Mouse (Mus musculus) kidney, embryonic 14.5 days (tissue): ENCODE data around the gene C1qtnf3. TPM values are rescaled to one million over a fixed set of nuclear protein-coding genes. Genes with fewer than 3 reads are reported as not detected.

ENCODE experiments used
- ATAC-seq: fragments of 200-750 bp; cut with Nextera tagmentation; 2 replicates; pipeline ENCODE4 v1.8.0; 2017; ENCODE audit warnings: moderate number of reproducible peaks, mild to moderate bottlenecking, moderate TSS enrichment, moderate library complexity; ENCODE audit not compliant: low FRiP score, low TSS enrichment
- H3K27ac ChIP-seq: fragments of 300-500 bp; sonication (generic); 2 replicates; pipeline ENCODE4 v1.5.1; 2014; ENCODE audit warnings: low read depth, mild to moderate bottlenecking, low read length, moderate library complexity, mixed read lengths
- H3K27me3 ChIP-seq: fragments of 300-500 bp; sonication (generic); 2 replicates; pipeline ENCODE4 v1.6.1; 2014; ENCODE audit warnings: mild to moderate bottlenecking, low read length; ENCODE audit not compliant: control insufficient read depth, insufficient read depth
- H3K36me3 ChIP-seq: fragments of 300-500 bp; sonication (generic); 2 replicates; pipeline ENCODE4 v1.6.1; 2014; ENCODE audit warnings: low read length, mixed read lengths; ENCODE audit not compliant: control insufficient read depth, insufficient read depth
- H3K4me1 ChIP-seq: fragments of 300-500 bp; sonication (generic); 2 replicates; pipeline ENCODE4 v1.6.1; 2014; ENCODE audit warnings: low read length, mixed read lengths; ENCODE audit not compliant: control insufficient read depth, insufficient read depth
- H3K4me2 ChIP-seq: fragments of 300-500 bp; sonication (generic); replicated peaks from 2 replicates; pipeline ENCODE4 v1.6.1; 2014; ENCODE audit warnings: low read depth, mild to moderate bottlenecking, low read length
- H3K4me3 ChIP-seq: fragments of 300-500 bp; sonication (generic); 2 replicates; pipeline ENCODE4 v1.5.1; 2014; ENCODE audit warnings: mild to moderate bottlenecking, low read length
- H3K9ac ChIP-seq: fragments of 300-500 bp; sonication (generic); 2 replicates; pipeline ENCODE4 v1.6.1; 2014; ENCODE audit warnings: low read depth, mild to moderate bottlenecking, low read length, moderate library complexity
- H3K9me3 ChIP-seq: fragments of 300-500 bp; sonication (generic); 2 replicates; pipeline ENCODE4 v1.6.1; 2016; ENCODE audit warnings: low read length; ENCODE audit not compliant: control insufficient read depth
- WGBS: fragments of 180-500 bp; shearing (Covaris S2); extraction: QIAGEN DNeasy Blood & Tissue Kit; methylation state at CpG from one replicate; pipeline ENCODE4 v1.1.7; 2014; 5-methylcytosine and 5-hydroxymethylcytosine counted together
- polyA plus RNA-seq: library from polyadenylated mRNA; unstranded; fragments of >200 nt; fragmentation: Nextera tagmentation; extraction: Ambion mirVana; gene quantifications from 2 replicates; pipeline ENCODE4 v1.2.1, GENCODE M21; 2014

The C1qtnf3 gene
- 6.0 and 8.1 TPM in 2 replicates for polyA plus RNA-seq

DNA sequence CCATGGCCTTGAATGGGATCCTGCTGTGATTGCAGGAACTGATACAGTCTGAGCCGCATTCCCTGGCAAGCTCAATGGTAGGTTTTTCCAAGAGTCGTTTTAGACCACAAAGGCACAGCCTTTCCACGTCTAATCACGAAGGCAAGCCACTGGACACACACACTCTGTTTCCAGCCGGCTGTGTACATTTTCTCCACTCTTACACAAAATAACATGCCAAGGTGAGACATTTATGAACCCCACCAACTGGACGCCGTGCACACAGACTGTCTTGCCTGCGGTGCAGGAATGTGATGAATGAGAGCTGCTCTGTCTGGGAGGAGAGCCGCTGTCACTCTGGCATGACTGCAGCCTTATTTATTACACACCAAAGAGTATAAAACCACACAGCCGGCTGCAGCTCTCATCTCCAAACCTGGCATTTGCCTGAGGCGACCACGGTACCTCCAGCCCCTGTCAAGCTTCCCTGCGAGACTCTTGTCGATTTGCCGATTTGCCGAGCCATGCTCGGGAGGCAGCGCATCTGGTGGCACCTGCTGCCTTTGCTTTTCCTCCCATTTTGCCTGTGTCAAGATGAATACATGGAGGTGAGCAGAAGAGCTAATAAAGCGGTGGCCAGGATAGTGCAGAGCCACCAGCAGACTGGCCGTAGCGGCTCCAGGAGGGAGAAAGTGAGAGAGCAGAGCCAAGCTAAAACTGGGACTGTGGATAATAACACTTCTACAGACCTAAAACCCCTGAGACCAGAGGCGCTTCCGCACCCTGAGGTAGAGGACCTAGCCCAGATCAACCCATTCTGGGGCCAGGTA, at the start of gene C1qtnf3:
Gene C1qtnf3, plus strand, starts transcription at position 382 of the 809 bp plus-strand sequence.
- H3K4me3 ChIP-seq, result no peak within 1 kb of the TSS
- peak within 1 kb of the TSS; percentile 72; the same call in 1 of the 2 replicates for H3K27ac ChIP-seq
- peak within 1 kb of the TSS; percentile 1; the same call in 1 of the 2 replicates for H3K4me2 ChIP-seq
- H3K9ac ChIP-seq, result no peak within 1 kb of the TSS
- H3K27me3 ChIP-seq, result no peaks in the 10 kb centered on the region
- peak; percentile 71; the same call in 1 of the 2 replicates for ATAC-seq
- no peaks in the 10 kb centered on the region for H3K9me3 ChIP-seq
- 44% methylated on average over 23 of the region's 23 CpGs for WGBS
- peaks cover 8% of the 10 kb centered on the region for H3K4me1 ChIP-seq
- no peaks in the 10 kb centered on the region for H3K36me3 ChIP-seq

DNA sequence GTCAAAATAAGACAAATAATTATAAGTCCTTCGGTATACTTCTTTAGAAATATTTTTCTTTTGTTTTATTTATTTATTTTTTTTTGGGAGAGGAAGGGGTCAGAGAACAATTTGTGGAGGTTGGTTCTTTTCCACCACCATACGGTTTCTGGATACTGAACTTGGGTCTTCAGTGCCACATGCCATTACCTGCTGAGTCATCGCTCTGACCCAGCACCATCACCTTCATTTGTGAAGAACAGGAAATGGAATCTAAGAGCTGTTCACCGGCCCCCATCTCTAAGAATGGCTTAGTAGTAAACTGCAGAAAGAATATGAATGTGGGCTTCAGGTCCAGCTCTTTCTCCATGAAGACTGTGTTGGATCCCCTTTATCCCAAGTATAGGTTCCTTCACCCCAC, 49.8 kb upstream of the C1qtnf3 start:
- H3K27me3 ChIP-seq, result no peaks in the 10 kb centered on the region
- no peak overlapping the region for H3K27ac ChIP-seq
- no peak overlapping the region for H3K4me3 ChIP-seq
- no peak for ATAC-seq
- 76% methylated on average over 4 of the region's 4 CpGs for WGBS
- no peaks in the 10 kb centered on the region for H3K9me3 ChIP-seq
- no peak overlapping the region for H3K9ac ChIP-seq
- H3K36me3 ChIP-seq, result no peaks in the 10 kb centered on the region
- H3K4me2 ChIP-seq, result no peak overlapping the region
- H3K4me1 ChIP-seq, result peaks cover 7% of the 10 kb centered on the region; the same call in 1 of the 2 replicates

DNA sequence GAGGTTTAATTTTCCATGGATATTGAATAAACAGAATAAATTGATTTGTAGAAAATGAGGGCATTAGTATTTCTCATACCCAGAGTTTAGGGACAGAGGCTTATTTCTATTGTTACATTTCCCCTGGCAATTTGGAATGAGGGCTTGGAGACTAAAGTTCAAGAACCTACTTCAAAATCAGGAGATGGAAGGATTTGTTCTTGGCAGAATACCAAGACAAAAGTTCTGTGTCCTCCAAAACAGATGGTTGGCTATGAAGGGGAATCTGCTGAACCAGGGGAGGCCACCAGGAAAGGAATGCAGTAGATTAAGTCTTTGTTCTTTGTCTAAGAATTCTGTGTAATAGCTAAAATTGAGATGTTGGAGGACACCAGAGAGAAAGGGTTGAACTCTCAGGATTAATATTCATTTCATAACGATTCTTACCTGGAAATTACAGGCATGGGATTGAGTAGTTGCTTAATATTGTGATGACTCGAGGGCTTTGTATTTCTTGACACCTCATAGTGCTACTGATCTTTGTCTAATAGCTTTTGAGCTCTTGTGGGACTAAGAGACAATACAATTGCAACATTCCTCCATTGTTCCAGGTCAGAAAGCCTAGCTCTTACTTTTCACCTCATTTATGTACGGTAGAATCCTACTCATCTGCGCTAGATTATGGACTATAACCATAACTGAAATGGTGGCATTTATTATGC, 35.4 kb upstream of the C1qtnf3 start:
- WGBS, result 83% methylated on average over 4 of the region's 4 CpGs

DNA sequence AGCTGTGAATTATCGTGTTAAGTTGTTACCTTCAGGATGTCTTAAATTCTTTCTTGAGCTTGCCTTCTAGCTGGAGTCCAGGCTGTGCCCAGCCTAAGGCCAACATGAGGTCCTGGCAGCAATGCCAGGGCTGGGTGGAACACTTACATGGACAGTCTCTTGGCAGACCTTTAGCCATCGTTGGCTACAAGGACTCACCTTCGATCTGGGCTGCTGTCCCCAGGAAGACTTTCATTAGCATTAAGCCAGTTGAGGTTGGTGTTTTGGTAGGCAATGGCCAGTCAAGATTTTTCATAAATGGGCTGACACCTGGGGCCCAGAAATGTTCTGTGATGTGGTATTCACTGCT, 34.8 kb upstream of the C1qtnf3 start:
- Histone ChIP-seq H3K36me3 (no peaks in the 10 kb centered on the region), H3K27ac (no peak overlapping the region), H3K4me1 (no peaks in the 10 kb centered on the region), H3K9ac (no peak overlapping the region), H3K9me3 (peaks cover 3% of the 10 kb centered on the region; the same call in 1 of the 2 replicates), H3K4me3 (no peak overlapping the region), H3K27me3 (no peaks in the 10 kb centered on the region), H3K4me2 (no peak overlapping the region)
- WGBS, result 93% methylated on average over 3 of the region's 3 CpGs
- no peak for ATAC-seq

More for the DNA sequence above, 35.4 kb upstream of the C1qtnf3 start:
- Histone ChIP-seq H3K4me3 (no peak overlapping the region), H3K9ac (no peak overlapping the region), H3K36me3 (no peaks in the 10 kb centered on the region), H3K4me2 (no peak overlapping the region), H3K4me1 (no peaks in the 10 kb centered on the region), H3K27me3 (no peaks in the 10 kb centered on the region), H3K9me3 (peaks cover 3% of the 10 kb centered on the region; the same call in 1 of the 2 replicates), H3K27ac (no peak overlapping the region)
- ATAC-seq, result no peak

DNA sequence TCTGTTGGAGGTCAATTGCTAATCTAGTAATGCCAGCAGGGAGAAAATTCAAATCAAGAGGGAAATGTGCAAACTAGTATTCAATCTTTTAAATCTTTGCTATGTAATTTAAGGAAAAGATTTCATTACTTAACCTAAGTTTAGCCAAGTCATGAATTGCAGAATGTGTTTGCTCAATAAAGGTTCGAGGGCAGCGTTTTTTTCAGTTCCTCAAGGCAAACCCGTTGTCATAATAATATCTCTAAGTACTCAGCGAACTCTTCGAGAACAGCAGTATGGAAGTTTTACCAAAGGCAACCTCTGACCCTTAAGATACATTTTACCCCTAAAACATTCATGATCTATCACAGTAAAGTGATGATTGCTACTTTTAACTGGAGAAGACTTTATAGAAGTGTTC, 31.9 kb upstream of the C1qtnf3 start:
- 72% methylated on average over 5 of the region's 5 CpGs for WGBS
- Histone ChIP-seq H3K4me3 (no peak overlapping the region), H3K4me1 (no peaks in the 10 kb centered on the region), H3K4me2 (no peak overlapping the region), H3K27me3 (no peaks in the 10 kb centered on the region), H3K9me3 (no peaks in the 10 kb centered on the region), H3K27ac (no peak overlapping the region), H3K36me3 (no peaks in the 10 kb centered on the region), H3K9ac (no peak overlapping the region)
- no peak for ATAC-seq

DNA sequence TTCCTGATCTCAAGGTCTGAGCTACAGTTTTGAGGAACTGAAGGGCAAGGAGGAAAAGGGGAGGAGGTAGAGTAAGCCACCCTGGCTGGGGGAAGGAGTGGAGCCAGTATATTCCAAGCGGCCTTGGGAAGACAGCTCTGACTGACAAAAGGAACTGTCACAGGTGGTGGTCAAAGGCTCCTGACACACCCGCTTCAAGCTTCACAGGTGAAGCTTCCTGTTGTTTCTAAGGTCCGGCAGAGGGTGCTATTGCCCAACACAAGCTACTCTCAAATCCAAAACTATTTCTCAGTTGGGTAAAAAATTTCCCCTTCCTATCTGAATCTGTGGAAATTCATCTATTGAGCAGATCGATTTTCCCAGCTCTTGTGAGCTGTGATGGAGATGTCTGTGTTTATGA, 31.1 kb upstream of the C1qtnf3 start:
- Histone ChIP-seq H3K4me2 (no peak overlapping the region), H3K9me3 (no peaks in the 10 kb centered on the region), H3K27me3 (no peaks in the 10 kb centered on the region), H3K27ac (no peak overlapping the region), H3K4me1 (no peaks in the 10 kb centered on the region), H3K36me3 (no peaks in the 10 kb centered on the region), H3K9ac (no peak overlapping the region), H3K4me3 (no peak overlapping the region)
- ATAC-seq, result no peak
- 19% methylated on average over 4 of the region's 4 CpGs for WGBS

DNA sequence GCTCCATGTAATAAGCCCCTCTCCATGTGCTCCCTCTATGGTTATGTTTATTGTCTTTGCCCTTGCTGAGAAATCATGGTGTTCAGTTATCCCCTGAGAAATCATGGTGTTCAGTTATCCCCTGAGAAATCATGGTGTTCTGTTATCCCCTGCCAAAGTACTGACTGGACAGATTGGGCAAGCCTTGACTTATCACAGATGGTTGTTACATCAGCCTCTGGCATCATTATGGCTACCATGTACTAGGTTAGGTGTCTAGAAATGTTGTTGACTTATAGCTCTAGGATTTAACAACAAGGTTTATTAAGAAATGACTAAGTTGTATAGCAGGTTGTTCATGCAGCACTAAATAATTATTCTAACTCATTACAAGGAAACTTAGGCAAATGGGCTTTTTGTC, 30.1 kb upstream of the C1qtnf3 start:
- no peak overlapping the region for H3K4me2 ChIP-seq
- no peak overlapping the region for H3K27ac ChIP-seq
- no peaks in the 10 kb centered on the region for H3K27me3 ChIP-seq
- H3K9me3 ChIP-seq, result no peaks in the 10 kb centered on the region
- ATAC-seq, result no peak
- no peaks in the 10 kb centered on the region for H3K36me3 ChIP-seq
- no peak overlapping the region for H3K9ac ChIP-seq
- H3K4me1 ChIP-seq, result no peaks in the 10 kb centered on the region
- no peak overlapping the region for H3K4me3 ChIP-seq

DNA sequence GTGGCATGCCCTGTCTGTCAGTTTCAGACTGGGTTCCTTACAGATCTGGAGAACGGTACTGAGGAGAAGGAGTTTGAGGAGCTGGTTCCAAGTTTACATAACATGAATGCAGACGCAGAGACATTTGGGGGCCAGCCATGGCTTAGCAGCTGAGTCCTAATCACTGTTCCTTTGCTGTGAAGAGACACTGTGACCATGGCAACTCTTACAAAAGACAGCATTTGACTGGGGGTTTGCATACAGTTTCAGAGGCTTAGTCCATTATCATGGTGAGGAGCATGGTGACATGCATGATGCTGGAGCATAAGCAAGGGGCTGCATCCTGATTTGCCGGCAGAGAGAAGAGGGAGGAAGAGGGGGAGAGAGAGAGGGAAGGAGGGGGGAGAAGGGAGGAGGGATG, 29.6 kb upstream of the C1qtnf3 start:
- Histone ChIP-seq H3K27me3 (no peaks in the 10 kb centered on the region), H3K4me1 (no peaks in the 10 kb centered on the region), H3K4me3 (no peak overlapping the region), H3K9me3 (no peaks in the 10 kb centered on the region), H3K9ac (no peak overlapping the region), H3K4me2 (no peak overlapping the region), H3K36me3 (no peaks in the 10 kb centered on the region), H3K27ac (no peak overlapping the region)
- no peak for ATAC-seq
- WGBS, result 56% methylated on average over 3 of the region's 3 CpGs
